Mouse (Mus musculus) forebrain, embryonic 15.5 days (tissue): ENCODE data around the gene Ribc2. TPM values are rescaled to one million over a fixed set of nuclear protein-coding genes. Genes with fewer than 3 reads are reported as not detected.

Source experiments
- ATAC-seq: fragments of 200-750 bp; cut with Nextera tagmentation; replicated peaks from 2 replicates; pipeline ENCODE4 v1.8.0; 2017; ENCODE audit warnings: mild to moderate bottlenecking, moderate TSS enrichment, moderate library complexity
- H3K27ac ChIP-seq: fragments of 300-500 bp; sonication (generic); replicated peaks from 2 replicates; pipeline ENCODE4 v1.5.1; 2015; ENCODE audit warnings: mild to moderate bottlenecking, inconsistent platforms
- H3K27me3 ChIP-seq: fragments of 300-500 bp; sonication (generic); 2 replicates; pipeline ENCODE4 v1.6.1; 2015; ENCODE audit warnings: inconsistent platforms
- H3K36me3 ChIP-seq: fragments of 300-500 bp; sonication (generic); 2 replicates; pipeline ENCODE4 v1.6.1; 2015; ENCODE audit warnings: mild to moderate bottlenecking, inconsistent platforms
- H3K4me1 ChIP-seq: fragments of 300-500 bp; sonication (generic); 2 replicates; pipeline ENCODE4 v1.6.1; 2015; ENCODE audit warnings: inconsistent platforms
- H3K4me2 ChIP-seq: fragments of 300-500 bp; sonication (generic); replicated peaks from 2 replicates; pipeline ENCODE4 v1.6.1; 2015; ENCODE audit warnings: mild to moderate bottlenecking, inconsistent platforms
- H3K4me3 ChIP-seq: fragments of 300-500 bp; sonication (generic); 2 replicates; pipeline ENCODE4 v1.5.1; 2015; ENCODE audit warnings: mild to moderate bottlenecking, inconsistent platforms
- H3K9ac ChIP-seq: fragments of 300-500 bp; sonication (generic); replicated peaks from 2 replicates; pipeline ENCODE4 v1.6.1; 2015; ENCODE audit warnings: mild to moderate bottlenecking, inconsistent platforms
- H3K9me3 ChIP-seq: fragments of 300-500 bp; sonication (generic); 2 replicates; pipeline ENCODE4 v1.6.1; 2016; ENCODE audit warnings: inconsistent platforms
- WGBS: fragments of 180-500 bp; shearing (Covaris S2); methylation state at CpG from one replicate; pipeline ENCODE4 v1.1.7; 2015; ENCODE audit warnings: mixed read lengths; 5-methylcytosine and 5-hydroxymethylcytosine counted together
- polyA plus RNA-seq: library from polyadenylated mRNA; unstranded; fragments of >200 nt; fragmentation: Nextera tagmentation; extraction: Ambion mirVana; gene quantifications from 2 replicates; pipeline ENCODE4 v1.2.1, GENCODE M21; 2015

Gene Ribc2
- polyA plus RNA-seq, 1 experiment from 2014 or later = 0.59 TPM

DNA sequence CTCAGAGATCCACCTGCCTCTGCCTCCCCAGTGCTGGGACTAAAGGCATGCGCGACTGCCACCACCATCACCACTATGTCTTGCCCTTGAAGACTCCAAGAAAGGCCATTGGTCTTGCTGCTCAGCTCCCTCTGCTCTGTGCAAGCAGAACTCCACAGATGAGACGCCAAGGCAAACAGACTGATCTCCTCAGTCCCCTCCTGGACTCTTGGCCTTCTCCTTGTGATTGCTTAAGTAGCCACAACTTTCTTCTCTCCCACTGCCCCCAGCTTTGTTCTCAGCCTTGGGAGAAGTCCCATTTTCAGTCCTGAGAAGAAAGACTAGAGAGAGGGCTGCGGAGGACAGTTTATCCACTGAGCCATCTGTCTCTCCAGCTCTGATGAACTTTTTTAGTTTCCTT, 50.2 kb downstream of the Ribc2 start:
- peaks cover 13% of the 10 kb centered on the region for H3K4me1 ChIP-seq
- no peak overlapping the region for H3K4me3 ChIP-seq
- ATAC-seq = no peak
- no peak overlapping the region for H3K4me2 ChIP-seq
- H3K27ac ChIP-seq = no peak overlapping the region
- no peaks in the 10 kb centered on the region for H3K9me3 ChIP-seq
- no peaks in the 10 kb centered on the region for H3K27me3 ChIP-seq
- H3K9ac ChIP-seq = no peak overlapping the region
- 90% methylated on average over 4 of the region's 4 CpGs for WGBS
- H3K36me3 ChIP-seq = no peaks in the 10 kb centered on the region

DNA sequence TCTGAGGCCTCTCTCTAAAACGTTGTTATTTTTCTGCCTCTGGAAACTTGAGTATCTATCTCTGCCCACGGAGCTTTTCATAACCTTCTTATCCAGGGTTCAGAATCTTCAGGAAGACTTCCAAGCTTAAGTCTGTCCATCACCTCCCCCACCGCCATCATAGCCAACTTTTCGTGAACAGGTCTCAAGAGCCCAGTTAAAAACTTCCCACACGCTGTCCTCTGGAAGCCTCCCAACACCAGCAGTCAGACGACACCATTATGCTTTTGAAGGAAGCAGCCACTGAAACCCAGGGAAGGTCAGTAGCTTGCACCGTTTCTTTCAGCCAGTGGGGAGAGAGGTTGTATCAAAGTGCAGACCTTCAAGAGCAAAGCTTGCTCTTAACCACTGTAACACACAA, 55.0 kb downstream of the Ribc2 start:
- Histone ChIP-seq H3K27me3 (no peaks in the 10 kb centered on the region), H3K9me3 (no peaks in the 10 kb centered on the region), H3K4me2 (no peak overlapping the region), H3K4me3 (no peak overlapping the region), H3K4me1 (no peaks in the 10 kb centered on the region), H3K36me3 (no peaks in the 10 kb centered on the region), H3K27ac (no peak overlapping the region), H3K9ac (no peak overlapping the region)
- 81% methylated on average over 7 of the region's 7 CpGs for WGBS
- ATAC-seq = no peak

DNA sequence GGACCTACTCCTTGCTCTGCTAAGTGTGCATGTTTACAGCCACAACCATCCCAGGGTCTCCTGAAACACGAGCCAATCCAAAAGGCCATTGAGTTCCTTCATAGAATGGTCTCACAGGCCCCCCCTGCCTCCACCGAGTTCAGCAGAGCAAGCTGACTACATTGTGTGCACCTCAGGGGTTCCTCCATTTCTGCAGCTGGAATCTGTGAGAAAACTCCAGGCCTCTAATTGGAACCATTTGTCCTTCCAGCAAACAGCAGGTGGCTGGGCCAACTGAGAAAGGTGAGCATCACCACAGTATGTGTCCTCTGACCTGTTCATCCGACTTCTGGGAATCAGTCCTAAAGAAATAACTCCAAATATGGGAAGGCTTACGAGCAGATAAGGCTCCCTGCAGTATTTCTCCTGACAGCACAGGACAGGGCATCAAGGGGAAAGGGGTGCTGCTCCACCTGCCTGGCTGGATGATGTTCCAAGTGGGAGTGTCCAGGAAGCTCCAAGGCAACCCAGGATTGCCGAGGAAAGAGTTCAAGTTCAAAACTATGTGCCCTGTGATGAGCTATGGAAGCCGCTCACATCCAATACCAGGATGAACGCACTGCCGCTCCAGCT, 56.4 kb downstream of the Ribc2 start:
- H3K9me3 ChIP-seq = no peaks in the 10 kb centered on the region
- no peaks in the 10 kb centered on the region for H3K27me3 ChIP-seq
- no peak overlapping the region for H3K27ac ChIP-seq
- H3K4me2 ChIP-seq = no peak overlapping the region
- no peaks in the 10 kb centered on the region for H3K36me3 ChIP-seq
- H3K4me3 ChIP-seq = no peak overlapping the region
- H3K9ac ChIP-seq = no peak overlapping the region
- WGBS = 50% methylated on average over 8 of the region's 8 CpGs
- H3K4me1 ChIP-seq = no peaks in the 10 kb centered on the region
- ATAC-seq = no peak

Other genes with a start within 250 kb of the Ribc2 start
- gene Gm29666, start 212.0 kb upstream of the Ribc2 start, polyA plus RNA-seq = 0.92 and 1.0 TPM in 2 replicates
- 32.5 and 35.7 TPM in 2 replicates for gene Nup50, start 208.7 kb upstream of the Ribc2 start, polyA plus RNA-seq
- gene 5031439G07Rik, start 143.5 kb upstream of the Ribc2 start, polyA plus RNA-seq = 22.1 and 27.7 TPM in 2 replicates
- 0.31 and 0.34 TPM in 2 replicates for gene Upk3a, start 114.9 kb upstream of the Ribc2 start, polyA plus RNA-seq
- gene Fam118a, start 103.1 kb upstream of the Ribc2 start, polyA plus RNA-seq = 32.4 and 33.5 TPM in 2 replicates
- 0.13 and 0.15 TPM in 2 replicates for gene Smc1b, start 114 bp upstream of the Ribc2 start, polyA plus RNA-seq
- gene Fbln1, start 73.9 kb downstream of the Ribc2 start, polyA plus RNA-seq = 47.0 and 47.4 TPM in 2 replicates
- gene Atxn10, start 204.2 kb downstream of the Ribc2 start, polyA plus RNA-seq = 517 and 526 TPM in 2 replicates